ENCODE assay signal across 9 mouse cellular contexts in genomic region chr5:138657854-138658253, GRCm38 (mm10). TPM values are rescaled to one million over a fixed set of nuclear protein-coding genes. Genes with fewer than 3 reads are reported as not detected.
DNase-seq lines count a peak whose midpoint lies in the region; ATAC-seq and TF ChIP-seq lines count a peak whose summit lies in the region.
"Had no signal": no experiment of that assay in that cellular context is flagged by ENCODE, and none has a peak within 500 bp of the region (broad histone marks: within the 10 kb centered on the region; RNA-seq: fewer than 3 reads in every experiment).

No protein-coding gene starts in this region.

- H3K36me3 ChIP-seq in limb, embryonic 14.5 days (ENCODE audit: control insufficient read depth, insufficient read depth, low read length) = 0 out of 2 replicates have a peak, but pooled peaks cover 2% of the 10 kb centered on the region
- H3K36me3 ChIP-seq: embryonic facial prominence, embryonic 12.5 days had no signal

- no peak overlapping the region for H3K9ac ChIP-seq in limb, embryonic 14.5 days (ENCODE audit: low read depth, low read length, severe bottlenecking)
- H3K9ac ChIP-seq: embryonic facial prominence, embryonic 12.5 days had no signal

- no peak for TF ChIP-seq POLR2A in limb, embryonic 14.5 days (IDR thresholded peaks at IDR 0.05; ENCODE audit: borderline replicate concordance, extremely low read depth, insufficient read depth, insufficient read length)

- H3K9me3 ChIP-seq in limb, embryonic 14.5 days (ENCODE audit: control insufficient read depth, low read length) = no peaks in the 10 kb centered on the region
- H3K9me3 ChIP-seq: embryonic facial prominence, embryonic 12.5 days had no signal

- 37% methylated on average over 6 of the region's 6 CpGs for WGBS in limb, embryonic 14.5 days

- H3K27ac ChIP-seq in limb, embryonic 14.5 days (replicated peaks; ENCODE audit: low read depth, low read length) = no peak overlapping the region
- H3K27ac ChIP-seq: embryonic facial prominence, embryonic 12.5 days had no signal

- peak; percentile 2 to 12 for DNase-seq in urinary bladder, postnatal 36 days (ENCODE audit: low spot score in 2 of 2)
- DNase-seq in urinary bladder, postnatal 10 days (ENCODE audit: low spot score) = no peak
- peak; percentile 35 for DNase-seq in cerebellum, adult 8-10 months
- peak; percentile 18 to 78 for DNase-seq in frontal cortex, adult 2 months (ENCODE audit: extremely low spot score in 1 of 2, low spot score in 1 of 2)
- DNase-seq in kidney, adult 8-10 months = peak; percentile 41 to 45
- DNase-seq in limb, embryonic 14.5 days (ENCODE audit: low spot score) = peak; percentile 82
- peak; percentile 84 for DNase-seq in naive thymus-derived CD4-positive, alpha-beta T cell, adult 2 months (ENCODE audit: low read depth)
- DNase-seq in thymus, postnatal 25 days = peak; percentile 34

- no peaks in the 10 kb centered on the region for H3K27me3 ChIP-seq in limb, embryonic 14.5 days (ENCODE audit: control insufficient read depth, insufficient read depth, low read length)
- H3K27me3 ChIP-seq: embryonic facial prominence, embryonic 12.5 days had no signal

- no peak overlapping the region for H3K4me2 ChIP-seq in limb, embryonic 14.5 days (replicated peaks; ENCODE audit: low read depth, low read length, severe bottlenecking)
- H3K4me2 ChIP-seq: embryonic facial prominence, embryonic 12.5 days had no signal

- H3K4me3 ChIP-seq in limb, embryonic 14.5 days (replicated peaks; ENCODE audit: low read length) = no peak overlapping the region
- H3K4me3 ChIP-seq: embryonic facial prominence, embryonic 12.5 days had no signal

- ATAC-seq in limb, embryonic 14.5 days (ENCODE audit: low FRiP score, low read depth) = peak; percentile 65; the same call in 1 of the 2 replicates

- no peaks in the 10 kb centered on the region for H3K4me1 ChIP-seq in limb, embryonic 14.5 days (ENCODE audit: control insufficient read depth, insufficient read depth, low read length)
- H3K4me1 ChIP-seq: embryonic facial prominence, embryonic 12.5 days had no signal

RNA-seq across cellular contexts. Expression of gene A430033K04Rik, which starts 35.2 kb away (rescaled TPM):
- polyA plus RNA-seq in frontal cortex, adult 2 months (2012; rRNA removed) = 12.4 and 12.8 TPM in 2 replicates
- 9.2 and 11.7 TPM in 2 replicates for polyA plus RNA-seq in limb, embryonic 14.5 days (2012; rRNA removed)
- 10.3 and 14.7 TPM in 2 replicates for polyA plus RNA-seq in limb, embryonic 14.5 days (2014; fragmentation: Nextera tagmentation; extraction: Ambion mirVana)

RNA-seq across cellular contexts. Expression of gene Zfp68, which starts 38.3 kb away (rescaled TPM):
- 23.4 and 23.9 TPM in 2 replicates for polyA plus RNA-seq in frontal cortex, adult 2 months (2012; rRNA removed)
- polyA plus RNA-seq in limb, embryonic 14.5 days (2012; rRNA removed) = 26.1 and 34.1 TPM in 2 replicates
- 80.2 and 88.9 TPM in 2 replicates for polyA plus RNA-seq in limb, embryonic 14.5 days (2014; fragmentation: Nextera tagmentation; extraction: Ambion mirVana)
